Mouse (Mus musculus): ENCODE results near the gene Aprt.

The Aprt gene

DNA sequence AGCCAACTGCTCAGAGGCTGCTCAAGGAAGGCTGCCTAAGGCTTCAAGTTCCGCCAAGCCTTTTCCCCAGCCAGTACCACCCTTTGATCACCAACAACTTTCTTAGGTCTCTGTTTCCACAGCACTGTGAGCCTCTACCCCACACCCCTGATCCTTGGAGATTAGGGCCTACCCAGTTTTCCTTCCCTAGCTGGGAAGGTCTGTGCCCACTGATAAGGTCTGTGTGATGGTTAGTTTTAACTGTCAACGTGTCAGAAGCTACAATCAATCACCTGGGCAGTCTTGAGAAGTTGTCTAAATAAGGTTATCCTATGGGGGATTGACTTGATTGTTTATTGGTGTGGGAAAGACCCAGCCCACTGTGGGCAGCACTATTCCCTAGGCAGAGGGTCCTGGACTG, 38.9 kb downstream of the Aprt start:
- in situ Hi-C loops (cut with MboI, MseI) = no loop called here

- in situ Hi-C loops (cut with MboI, MseI) = no loop called here
These were observed 39.7 kb downstream of the Aprt start for GRCm38 (mm10) chr8:122537033-122537432.

- in situ Hi-C loops (cut with MboI, MseI) = no loop called here
These were observed 45.4 kb downstream of the Aprt start for GRCm38 (mm10) chr8:122531312-122531711.

DNA sequence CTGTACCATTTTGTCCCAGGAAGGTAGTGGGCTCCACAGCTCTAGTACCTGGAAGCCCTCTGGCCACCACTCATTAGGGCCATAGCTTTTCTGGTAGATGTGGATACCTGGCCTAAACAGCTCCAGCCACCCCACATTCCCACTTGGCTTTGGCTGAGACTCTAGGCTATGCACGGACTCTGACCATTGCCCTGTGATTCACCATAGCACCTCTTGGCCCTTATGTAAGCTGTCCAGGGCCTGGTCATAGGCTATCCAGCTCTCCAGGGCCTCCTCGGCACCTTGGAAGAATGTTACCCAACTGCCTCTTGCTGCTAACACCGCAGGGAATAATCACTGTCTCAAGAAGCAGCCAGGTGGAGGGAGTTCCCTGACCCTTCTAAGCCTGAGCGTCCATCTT, 47.5 kb downstream of the Aprt start:
- in situ Hi-C loops (cut with MboI, MseI) = loop anchor here (10.0 kb wide), 1 partner anchor 1404 kb away; the partner anchor contains the start of gene Foxl1

- in situ Hi-C loops (cut with MboI, MseI) = loop anchor here (10.0 kb wide), 1 partner anchor 1403 kb away; the partner anchor contains the start of gene Foxl1
These were observed 48.8 kb downstream of the Aprt start for GRCm38 (mm10) chr8:122527937-122528336.

GRCm38 (mm10) chr8:122526526-122527170, 50.1 kb downstream of the Aprt start:
- in situ Hi-C loops (cut with MboI, MseI) = loop anchor here (10.0 kb wide), 1 partner anchor 1402 kb away; the partner anchor contains the start of gene Foxl1

DNA sequence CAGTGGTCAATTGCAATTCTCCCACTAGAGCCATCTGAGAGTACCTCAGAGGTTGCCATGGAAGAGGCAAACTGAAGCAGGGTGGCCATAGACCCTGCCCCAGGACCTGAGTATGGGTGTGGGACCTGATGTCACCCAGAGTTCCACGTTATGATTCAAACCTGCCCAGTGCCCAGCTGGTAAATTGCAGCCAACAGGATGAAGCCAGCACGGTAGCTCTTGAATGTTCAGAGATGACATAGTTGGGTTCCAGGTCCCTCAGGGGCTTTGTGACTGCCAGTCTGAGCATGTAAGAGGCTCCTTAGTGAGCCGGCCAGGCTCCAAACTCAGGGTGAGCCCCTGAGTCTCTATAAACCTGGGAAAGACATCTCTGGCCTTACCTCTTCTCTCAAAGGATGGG, 50.6 kb downstream of the Aprt start:
- in situ Hi-C loops (cut with MboI, MseI) = loop anchor here (10.0 kb wide), 1 partner anchor 1401 kb away; the partner anchor contains the start of gene Foxl1

DNA sequence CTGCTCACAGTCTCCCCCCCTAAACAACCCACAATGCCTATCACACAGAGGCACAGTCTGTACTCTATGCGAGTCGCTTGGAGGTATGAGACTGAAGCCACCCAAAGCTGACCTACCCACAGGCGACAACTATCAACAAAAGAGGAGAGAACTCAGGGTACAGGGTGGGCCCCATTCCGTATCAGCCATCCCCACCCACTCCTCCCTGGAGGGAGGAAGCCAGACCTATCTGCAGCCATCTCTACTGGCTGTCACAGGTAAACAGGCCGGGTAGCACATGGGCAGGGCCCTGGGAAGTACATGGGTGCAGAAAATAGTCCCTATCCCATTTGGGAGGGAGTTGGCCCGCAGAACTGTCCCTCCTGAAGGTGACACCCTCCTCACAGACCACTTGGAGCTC, 51.7 kb downstream of the Aprt start:
- in situ Hi-C loops (cut with MboI, MseI) = loop anchor here (10.0 kb wide), 1 partner anchor 1400 kb away; the partner anchor contains the start of gene Foxl1

Data from T-helper 2 cell (primary cell).